Mouse (Mus musculus) stomach, postnatal 0 days (tissue): ENCODE measurements at regions not wholly inside any gene's neighbourhood (a gene's known extent, or its start where the extent isn't known, plus 50 kb on each side); places are given as distances from the start of the nearest gene placed in this dataset.

Experiments used
- CTCF ChIP-seq: IDR thresholded peaks from 2 replicates; pipeline ENCODE4 v1.5.1; 2016; ENCODE audit warnings: antibody characterized with exemption, low read depth, mild to moderate bottlenecking, moderate library complexity
- EP300 ChIP-seq: optimal IDR thresholded peaks from 2 replicates; pipeline ENCODE3; 2016; ENCODE audit warnings: antibody characterized with exemption

GRCm38 (mm10) chr3:52738386-52738785 is 278.7 kb downstream of the Cog6 start:
- TF ChIP-seq CTCF: no peak
- TF ChIP-seq EP300: no peak
